ENCODE assay signal across 9 mouse cellular contexts in genomic region chr3:37757613-37758012, GRCm38 (mm10). TPM values are rescaled to one million over a fixed set of nuclear protein-coding genes. Genes with fewer than 3 reads are reported as not detected.
DNase-seq lines count a peak whose midpoint lies in the region; ATAC-seq lines count a peak whose summit lies in the region.
"Had no signal": no experiment of that assay in that cellular context is flagged by ENCODE, and none has a peak within 500 bp of the region (broad histone marks: within the 10 kb centered on the region; RNA-seq: fewer than 3 reads in every experiment).

No protein-coding gene starts in this region.

- no peaks in the 10 kb centered on the region for H3K27me3 ChIP-seq in heart, embryonic 10.5 days (ENCODE audit: insufficient read depth, poor library complexity, severe bottlenecking)
- no peaks in the 10 kb centered on the region for H3K27me3 ChIP-seq in liver, embryonic 11.5 days (replicated peaks; ENCODE audit: control insufficient read depth, insufficient read depth, low read length)
- no peaks in the 10 kb centered on the region for H3K27me3 ChIP-seq in hindbrain, embryonic 12.5 days
- H3K27me3 ChIP-seq in liver, embryonic 16.5 days (ENCODE audit: control insufficient read depth, insufficient read depth, low read depth, low read length), result no peaks in the 10 kb centered on the region
- H3K27me3 ChIP-seq: embryonic facial prominence, embryonic 15.5 days had no signal

- 0 out of 2 replicates have a peak overlapping the region, but pooled peaks have one; percentile 73 for H3K27ac ChIP-seq in heart, embryonic 10.5 days
- no peak overlapping the region for H3K27ac ChIP-seq in liver, embryonic 11.5 days (ENCODE audit: low read depth, low read length)
- H3K27ac ChIP-seq in hindbrain, embryonic 12.5 days, result no peak overlapping the region
- no peak overlapping the region for H3K27ac ChIP-seq in liver, embryonic 16.5 days (ENCODE audit: low read length)
- H3K27ac ChIP-seq: embryonic facial prominence, embryonic 15.5 days had no signal

- intact Hi-C loops in heart, postnatal 36 days (cut with DNase I), result loop anchor here (2.0 to 5.0 kb wide), 6 partner anchors 100 to 355 kb away; no protein-coding TSS in a partner anchor

- H3K9me3 ChIP-seq in heart, embryonic 10.5 days, result 0 out of 2 replicates have a peak, but pooled peaks cover 3% of the 10 kb centered on the region
- H3K9me3 ChIP-seq in liver, embryonic 11.5 days (ENCODE audit: control insufficient read depth, low read length), result no peaks in the 10 kb centered on the region
- no peaks in the 10 kb centered on the region for H3K9me3 ChIP-seq in hindbrain, embryonic 12.5 days (replicated peaks)
- no peaks in the 10 kb centered on the region for H3K9me3 ChIP-seq in liver, embryonic 16.5 days (replicated peaks; ENCODE audit: control insufficient read depth, low read length)
- H3K9me3 ChIP-seq: embryonic facial prominence, embryonic 15.5 days had no signal

- no peaks in the 10 kb centered on the region for H3K36me3 ChIP-seq in heart, embryonic 10.5 days
- H3K36me3 ChIP-seq in liver, embryonic 11.5 days (ENCODE audit: control insufficient read depth, insufficient read depth, low read length), result no peaks in the 10 kb centered on the region
- no peaks in the 10 kb centered on the region for H3K36me3 ChIP-seq in hindbrain, embryonic 12.5 days
- no peaks in the 10 kb centered on the region for H3K36me3 ChIP-seq in liver, embryonic 16.5 days (ENCODE audit: control insufficient read depth, insufficient read depth)
- H3K36me3 ChIP-seq: embryonic facial prominence, embryonic 15.5 days had no signal

- no peak overlapping the region for H3K9ac ChIP-seq in liver, embryonic 11.5 days (ENCODE audit: low read depth, low read length)
- 0 out of 2 replicates have a peak overlapping the region, but pooled peaks have one; percentile 19 for H3K9ac ChIP-seq in hindbrain, embryonic 12.5 days
- no peak overlapping the region for H3K9ac ChIP-seq in liver, embryonic 16.5 days (ENCODE audit: low read depth, low read length)
- H3K9ac ChIP-seq: embryonic facial prominence, embryonic 15.5 days had no signal

- peaks cover 15% of the 10 kb centered on the region for H3K4me1 ChIP-seq in heart, embryonic 10.5 days
- peaks cover 36% of the 10 kb centered on the region for H3K4me1 ChIP-seq in liver, embryonic 11.5 days (replicated peaks; ENCODE audit: control insufficient read depth, insufficient read depth, low read length)
- peaks cover 14% of the 10 kb centered on the region for H3K4me1 ChIP-seq in hindbrain, embryonic 12.5 days
- peaks cover 15% of the 10 kb centered on the region for H3K4me1 ChIP-seq in liver, embryonic 16.5 days (ENCODE audit: control insufficient read depth, low read depth, low read length)

- peak overlapping the region; percentile 54 for H3K4me2 ChIP-seq in liver, embryonic 11.5 days
- 0 out of 2 replicates have a peak overlapping the region, but pooled peaks have one; percentile 36 for H3K4me2 ChIP-seq in hindbrain, embryonic 12.5 days (replicated peaks)
- H3K4me2 ChIP-seq in liver, embryonic 16.5 days (ENCODE audit: low read depth, low read length), result peak overlapping the region; percentile 28

- peak overlapping the region; percentile 48 for H3K4me3 ChIP-seq in heart, embryonic 10.5 days
- no peak overlapping the region; the same call in 1 of the 2 replicates for H3K4me3 ChIP-seq in liver, embryonic 11.5 days (ENCODE audit: low read depth, low read length)
- H3K4me3 ChIP-seq in hindbrain, embryonic 12.5 days, result no peak overlapping the region
- no peak overlapping the region for H3K4me3 ChIP-seq in liver, embryonic 16.5 days (ENCODE audit: low read depth, low read length)
- H3K4me3 ChIP-seq: embryonic facial prominence, embryonic 15.5 days had no signal

- no peak for ATAC-seq in liver, embryonic 11.5 days (replicated peaks; ENCODE audit: low FRiP score)
- peak; percentile 56; the same call in 1 of the 2 replicates for ATAC-seq in hindbrain, embryonic 12.5 days (ENCODE audit: low FRiP score)
- no peak for ATAC-seq in liver, embryonic 16.5 days (ENCODE audit: low read depth)
- no peak for ATAC-seq in megakaryocyte-erythroid progenitor cell, adult 5-6 weeks (replicated peaks; ENCODE audit: low FRiP score, low TSS enrichment, poor library complexity, severe bottlenecking)

- no peak for DNase-seq in heart, embryonic 10.5 days (ENCODE audit: low spot score)
- no peak for DNase-seq in heart, postnatal 36 days
- no peak for DNase-seq in liver, embryonic 11.5 days (ENCODE audit: low spot score)
- no peak for DNase-seq in liver
- no peak for DNase-seq in right cerebral cortex, postnatal 10 days (ENCODE audit: low spot score in 2 of 2)

- WGBS in heart, embryonic 10.5 days, result 21% methylated on average over 4 of the region's 4 CpGs
- 23% methylated on average over 4 of the region's 4 CpGs for WGBS in liver, embryonic 11.5 days
- 26% methylated on average over 4 of the region's 4 CpGs for WGBS in hindbrain, embryonic 12.5 days
- 28% methylated on average over 4 of the region's 4 CpGs for whole genome bisulfite sequencing in liver, embryonic 16.5 days (ENCODE audit: insufficient replicate concordance)

RNA-seq across cellular contexts. Expression of gene Gm5148, which starts 33.3 kb away (rescaled TPM):
- 2.0 and 2.5 TPM in 2 replicates for polyA plus RNA-seq in heart, embryonic 10.5 days (2016; fragmentation: Nextera tagmentation; extraction: Ambion mirVana)
- under 1 TPM in 1 of 2 experiments, not detected in 1; 0.16 TPM for total RNA-seq in heart, postnatal 36 days (2021)
- 3.7 and 4.8 TPM in 2 replicates for polyA plus RNA-seq in liver, embryonic 11.5 days (2014; fragmentation: Nextera tagmentation; extraction: Ambion mirVana)
- 3.9 and 4.0 TPM in 2 replicates for polyA plus RNA-seq in hindbrain, embryonic 12.5 days (2016; fragmentation: Nextera tagmentation; extraction: Ambion mirVana)
- polyA plus RNA-seq in liver, embryonic 16.5 days (2015; fragmentation: Nextera tagmentation; extraction: Ambion mirVana), result 2.6 and 2.9 TPM in 2 replicates
- total RNA-seq in megakaryocyte-erythroid progenitor cell, adult 5-6 weeks (2014; fragmentation: Nextera tagmentation), result 0.45 TPM in 1 of 2 replicates, not detected in the other
- 46.9 and 54.2 TPM in 2 replicates for total RNA-seq in megakaryocyte-erythroid progenitor cell, adult 5-6 weeks (2017)
